Mouse (Mus musculus): ENCODE measurements around the gene Lmo3. TPM values are rescaled to one million over a fixed set of nuclear protein-coding genes. Genes with fewer than 3 reads are reported as not detected.
A peak's percentile ranks its signal among the peaks of the same experiment; 100 is the strongest.

The Lmo3 gene
- total and polyA plus RNA-seq, 2 experiments from 2014 or later: 68.7 to 73.0 TPM

GRCm38 (mm10) chr6:138426894-138427293 lies 154.9 kb downstream of the Lmo3 start:
- TF ChIP-seq CTCF (IDR thresholded peaks at IDR 0.05; ENCODE audit: low read depth): no peak
- ATAC-seq (no peak), DNase-seq (ENCODE audit: low spot score) (no peak)
- Histone ChIP-seq H3K27me3 (ENCODE audit: insufficient read depth, low read length) (no peaks in the 10 kb centered on the region), H3K27ac (no peak overlapping the region), H3K36me3 (ENCODE audit: insufficient read depth, low read length) (no peaks in the 10 kb centered on the region), H3K4me2 (ENCODE audit: low read depth, low read length) (no peak overlapping the region), H3K4me1 (ENCODE audit: insufficient read depth, low read length) (peaks cover 3% of the 10 kb centered on the region; the same call in 1 of the 2 replicates), H3K4me3 (ENCODE audit: low read length) (no peak overlapping the region), H3K9ac (replicated peaks; ENCODE audit: low read length) (no peak overlapping the region), H3K9me3 (ENCODE audit: low read length) (no peaks in the 10 kb centered on the region)
- 45% methylated on average over 3 of the region's 3 CpGs for WGBS

GRCm38 (mm10) chr6:138424514-138425225 lies 157.1 kb downstream of the Lmo3 start:
- H3K27ac ChIP-seq: no peak overlapping the region
- WGBS: 61% methylated on average over 9 of the region's 9 CpGs
- H3K36me3 ChIP-seq (ENCODE audit: insufficient read depth, low read length): no peaks in the 10 kb centered on the region
- DNase-seq (ENCODE audit: low spot score) (no peak), ATAC-seq (no peak)
- 0 out of 2 replicates have a peak overlapping the region, but pooled peaks have one; percentile 13 for H3K4me2 ChIP-seq (ENCODE audit: low read depth, low read length)
- H3K4me3 ChIP-seq (ENCODE audit: low read length): no peak overlapping the region
- H3K9me3 ChIP-seq (ENCODE audit: low read length): no peaks in the 10 kb centered on the region
- H3K9ac ChIP-seq (replicated peaks; ENCODE audit: low read length): no peak overlapping the region
- H3K4me1 ChIP-seq (ENCODE audit: insufficient read depth, low read length): peaks cover 9% of the 10 kb centered on the region
- TF ChIP-seq CTCF (IDR thresholded peaks at IDR 0.05; ENCODE audit: low read depth): no peak
- no peaks in the 10 kb centered on the region for H3K27me3 ChIP-seq (ENCODE audit: insufficient read depth, low read length)

GRCm38 (mm10) chr6:138422671-138423321 lies 159.0 kb downstream of the Lmo3 start:
- H3K27me3 ChIP-seq (ENCODE audit: insufficient read depth, low read length): no peaks in the 10 kb centered on the region
- H3K27ac ChIP-seq: peak overlapping the region; percentile 59
- under 1% methylated on average over 16 of the region's 16 CpGs for WGBS
- ATAC-seq: peak; percentile 52
- H3K4me1 ChIP-seq (ENCODE audit: insufficient read depth, low read length): peaks cover 9% of the 10 kb centered on the region
- 0 out of 2 replicates have a peak, but pooled peaks have one; percentile 7 for TF ChIP-seq CTCF (IDR thresholded peaks at IDR 0.05; ENCODE audit: low read depth)
- H3K4me2 ChIP-seq (ENCODE audit: low read depth, low read length): peak overlapping the region; percentile 81
- H3K9me3 ChIP-seq (ENCODE audit: low read length): no peaks in the 10 kb centered on the region
- H3K9ac ChIP-seq (replicated peaks; ENCODE audit: low read length): peak overlapping the region; percentile 49; the same call in 1 of the 2 replicates
- peak; percentile 57 for DNase-seq (ENCODE audit: low spot score)
- H3K4me3 ChIP-seq (ENCODE audit: low read length): peak overlapping the region; percentile 52
- no peaks in the 10 kb centered on the region for H3K36me3 ChIP-seq (ENCODE audit: insufficient read depth, low read length)

GRCm38 (mm10) chr6:138421931-138422531 lies 159.7 kb downstream of the Lmo3 start:
- 0 out of 2 replicates have a peak, but pooled peaks have one; percentile 27 for ATAC-seq
- TF ChIP-seq CTCF (IDR thresholded peaks at IDR 0.05; ENCODE audit: low read depth): no peak
- Histone ChIP-seq H3K36me3 (ENCODE audit: insufficient read depth, low read length) (no peaks in the 10 kb centered on the region), H3K4me1 (ENCODE audit: insufficient read depth, low read length) (peaks cover 9% of the 10 kb centered on the region), H3K9me3 (ENCODE audit: low read length) (no peaks in the 10 kb centered on the region), H3K27me3 (ENCODE audit: insufficient read depth, low read length) (no peaks in the 10 kb centered on the region), H3K9ac (replicated peaks; ENCODE audit: low read length) (peak overlapping the region; percentile 49), H3K4me2 (ENCODE audit: low read depth, low read length) (peak overlapping the region; percentile 81), H3K4me3 (ENCODE audit: low read length) (peak overlapping the region; percentile 52), H3K27ac (peak overlapping the region; percentile 59)
- under 1% methylated on average over 24 of the region's 24 CpGs for WGBS
- DNase-seq (ENCODE audit: low spot score): peak; percentile 35

GRCm38 (mm10) chr6:138421191-138421613 lies 160.6 kb downstream of the Lmo3 start:
- H3K4me1 ChIP-seq (ENCODE audit: insufficient read depth, low read length): peaks cover 9% of the 10 kb centered on the region

GRCm38 (mm10) chr6:138420536-138420891 lies 161.3 kb downstream of the Lmo3 start:
- WGBS: 0% methylated on average over 3 of the region's 3 CpGs

More at GRCm38 (mm10) chr6:138421191-138421613, 160.6 kb downstream of the Lmo3 start:
- Histone ChIP-seq H3K27me3 (ENCODE audit: insufficient read depth, low read length) (no peaks in the 10 kb centered on the region), H3K9ac (replicated peaks; ENCODE audit: low read length) (peak overlapping the region; percentile 49), H3K9me3 (ENCODE audit: low read length) (no peaks in the 10 kb centered on the region), H3K4me2 (ENCODE audit: low read depth, low read length) (peak overlapping the region; percentile 81), H3K27ac (peak overlapping the region; percentile 62; the same call in 1 of the 2 replicates), H3K36me3 (ENCODE audit: insufficient read depth, low read length) (no peaks in the 10 kb centered on the region), H3K4me3 (ENCODE audit: low read length) (peak overlapping the region; percentile 52)
- WGBS: under 1% methylated on average over 14 of the region's 14 CpGs
- peak; percentile 21; the same call in 1 of the 2 replicates for ATAC-seq
- DNase-seq (ENCODE audit: low spot score): peak; percentile 49
- TF ChIP-seq CTCF (IDR thresholded peaks at IDR 0.05; ENCODE audit: low read depth): no peak

More at GRCm38 (mm10) chr6:138420536-138420891, 161.3 kb downstream of the Lmo3 start:
- Histone ChIP-seq H3K36me3 (ENCODE audit: insufficient read depth, low read length) (no peaks in the 10 kb centered on the region), H3K27ac (peak overlapping the region; percentile 62), H3K4me3 (ENCODE audit: low read length) (peak overlapping the region; percentile 52), H3K27me3 (ENCODE audit: insufficient read depth, low read length) (no peaks in the 10 kb centered on the region), H3K9ac (replicated peaks; ENCODE audit: low read length) (peak overlapping the region; percentile 49; the same call in 1 of the 2 replicates), H3K9me3 (ENCODE audit: low read length) (no peaks in the 10 kb centered on the region), H3K4me2 (ENCODE audit: low read depth, low read length) (peak overlapping the region; percentile 81), H3K4me1 (ENCODE audit: insufficient read depth, low read length) (peaks cover 9% of the 10 kb centered on the region)
- peak; percentile 56 for DNase-seq (ENCODE audit: low spot score)
- ATAC-seq: peak; percentile 46
- TF ChIP-seq CTCF (IDR thresholded peaks at IDR 0.05; ENCODE audit: low read depth): no peak

Data from hindbrain, postnatal 0 days (tissue).